Mouse (Mus musculus): ENCODE measurements at regions not wholly inside any gene's neighbourhood (a gene's known extent, or its start where the extent isn't known, plus 50 kb on each side); places are given as distances from the start of the nearest gene placed in this dataset.

- in situ Hi-C loops (cut with MboI, MseI) = no loop called here
Observed at GRCm38 (mm10) chr2:174532671-174533363, 59.9 kb upstream of the Prelid3b start.

- in situ Hi-C loops (cut with MboI, MseI) = no loop called here
Observed at GRCm38 (mm10) chr2:174540717-174541116, 67.8 kb upstream of the Prelid3b start.

DNA sequence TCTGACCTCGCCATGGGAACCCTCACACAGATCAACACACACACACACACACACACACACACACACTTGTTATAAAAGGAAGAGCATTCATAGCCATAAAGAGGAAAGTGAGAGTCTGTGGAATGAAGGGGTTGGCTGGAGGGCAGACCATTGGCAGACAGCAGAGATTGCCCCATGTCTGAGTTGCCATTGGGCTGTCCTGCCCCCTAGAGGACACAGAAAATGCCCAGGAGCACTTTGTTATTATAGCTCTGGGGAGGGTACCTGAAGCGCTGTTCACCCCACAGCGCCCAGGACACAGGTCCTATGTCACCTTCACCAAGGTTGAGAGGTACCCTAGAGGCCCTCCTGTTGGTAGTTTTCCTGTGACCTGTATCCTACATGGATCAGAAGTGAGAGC, 74.3 kb upstream of the Prelid3b start:
- in situ Hi-C loops (cut with MboI, MseI) = no loop called here

DNA sequence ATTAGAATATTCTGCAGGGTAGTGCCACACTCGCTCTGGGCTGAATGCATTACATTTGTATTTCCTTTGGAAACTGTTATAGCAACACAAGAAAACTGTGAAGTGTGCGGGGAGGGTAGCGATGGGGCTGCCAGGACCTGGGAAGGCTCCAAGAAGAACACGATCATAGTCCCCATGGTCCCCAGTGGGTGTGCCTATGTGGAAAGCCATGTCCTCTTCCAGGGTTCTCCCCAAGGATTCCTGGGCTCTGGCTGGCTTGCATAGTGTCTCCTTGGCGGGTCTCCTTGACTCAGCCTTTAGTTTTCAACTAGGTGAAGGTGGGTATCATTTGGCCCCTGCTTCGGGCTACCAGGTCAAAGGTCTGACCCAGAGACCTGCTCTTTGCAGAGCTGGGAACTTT, 74.8 kb upstream of the Prelid3b start:
- in situ Hi-C loops (cut with MboI, MseI) = no loop called here

- in situ Hi-C loops (cut with MboI, MseI) = no loop called here
Observed at GRCm38 (mm10) chr2:174548776-174549175, 75.9 kb upstream of the Prelid3b start.

- in situ Hi-C loops (cut with MboI, MseI) = loop anchor here (10.0 kb wide), 1 partner anchor 309 kb away; no protein-coding TSS in a partner anchor
Observed at GRCm38 (mm10) chr2:174555778-174556177, 82.9 kb upstream of the Prelid3b start.

DNA sequence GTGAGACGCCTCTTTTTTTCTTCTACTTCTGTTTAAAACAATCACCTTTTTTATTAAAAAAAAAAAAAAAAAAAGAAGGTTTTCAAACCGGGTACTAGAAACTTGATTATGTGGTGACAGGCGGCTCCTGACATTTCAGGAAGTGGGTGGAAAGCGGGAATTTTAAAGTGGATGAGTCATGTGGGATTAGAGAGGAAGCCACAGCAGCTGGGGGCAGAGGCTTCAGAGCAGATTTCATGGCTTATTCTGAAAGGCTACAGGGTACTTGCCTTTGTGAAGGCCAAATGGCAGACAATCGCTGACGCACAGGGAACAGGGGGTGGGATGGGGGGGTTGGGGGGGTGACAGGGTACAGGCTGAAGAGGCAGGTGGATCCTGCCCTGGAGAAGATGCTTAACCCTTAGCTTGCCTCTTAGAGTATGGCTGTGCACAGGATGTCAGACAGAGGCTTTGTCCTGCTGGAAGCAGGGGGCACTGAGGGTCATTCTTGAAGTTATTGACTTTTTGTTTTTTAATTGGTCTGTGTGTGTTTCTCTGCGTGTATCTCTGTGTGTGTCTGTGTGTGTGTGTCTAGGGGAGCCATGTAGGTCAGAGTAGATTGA, 81.4 kb upstream of the Zfp831 start:
- in situ Hi-C loops (cut with MboI, MseI) = no loop called here

- in situ Hi-C loops (cut with MboI, MseI) = no loop called here
Observed at GRCm38 (mm10) chr2:174563917-174564316, 79.4 kb upstream of the Zfp831 start.

DNA sequence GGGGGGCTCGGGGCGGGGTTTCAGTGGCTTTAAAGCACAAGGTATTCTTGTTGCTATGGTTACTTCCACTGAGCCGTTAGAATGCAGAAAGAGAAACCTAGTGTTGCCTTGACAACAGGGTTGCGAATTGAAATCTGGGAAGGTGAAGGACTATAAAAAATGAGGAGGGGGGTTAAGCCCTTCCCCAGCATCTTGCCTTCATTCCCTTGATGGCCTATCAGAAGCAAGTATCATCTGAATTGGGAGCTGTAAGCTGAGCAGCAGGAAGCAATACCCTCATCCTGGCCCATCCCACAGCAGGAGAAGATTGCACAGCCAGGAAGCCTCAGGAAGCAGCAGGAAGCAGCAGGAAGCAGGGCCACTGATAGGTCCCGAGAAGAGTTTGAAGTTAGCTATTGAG, 78.5 kb upstream of the Zfp831 start:
- in situ Hi-C loops (cut with MboI, MseI) = no loop called here

DNA sequence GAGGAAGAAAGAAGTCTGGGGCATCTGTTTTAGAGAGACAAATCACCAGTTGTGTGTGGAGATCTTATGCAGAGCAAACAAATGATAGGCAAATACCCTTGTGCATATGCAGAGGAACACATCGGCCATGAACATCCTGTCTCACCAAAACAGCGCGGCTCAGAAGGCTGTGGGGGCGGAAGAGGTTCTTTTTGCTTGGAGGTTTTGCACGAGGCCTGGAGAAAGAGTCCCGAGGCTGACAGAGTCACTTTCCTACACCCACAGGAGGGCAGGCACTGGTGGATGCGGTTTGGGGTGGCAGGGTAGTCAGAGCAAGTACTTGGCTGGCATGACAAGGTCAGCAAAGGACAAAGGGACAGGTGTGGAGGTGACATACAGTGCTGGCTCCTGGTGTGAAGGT, 77.4 kb upstream of the Zfp831 start:
- in situ Hi-C loops (cut with MboI, MseI) = no loop called here

GRCm38 (mm10) chr2:174566752-174567151, 76.6 kb upstream of the Zfp831 start:
- in situ Hi-C loops (cut with MboI, MseI) = no loop called here

DNA sequence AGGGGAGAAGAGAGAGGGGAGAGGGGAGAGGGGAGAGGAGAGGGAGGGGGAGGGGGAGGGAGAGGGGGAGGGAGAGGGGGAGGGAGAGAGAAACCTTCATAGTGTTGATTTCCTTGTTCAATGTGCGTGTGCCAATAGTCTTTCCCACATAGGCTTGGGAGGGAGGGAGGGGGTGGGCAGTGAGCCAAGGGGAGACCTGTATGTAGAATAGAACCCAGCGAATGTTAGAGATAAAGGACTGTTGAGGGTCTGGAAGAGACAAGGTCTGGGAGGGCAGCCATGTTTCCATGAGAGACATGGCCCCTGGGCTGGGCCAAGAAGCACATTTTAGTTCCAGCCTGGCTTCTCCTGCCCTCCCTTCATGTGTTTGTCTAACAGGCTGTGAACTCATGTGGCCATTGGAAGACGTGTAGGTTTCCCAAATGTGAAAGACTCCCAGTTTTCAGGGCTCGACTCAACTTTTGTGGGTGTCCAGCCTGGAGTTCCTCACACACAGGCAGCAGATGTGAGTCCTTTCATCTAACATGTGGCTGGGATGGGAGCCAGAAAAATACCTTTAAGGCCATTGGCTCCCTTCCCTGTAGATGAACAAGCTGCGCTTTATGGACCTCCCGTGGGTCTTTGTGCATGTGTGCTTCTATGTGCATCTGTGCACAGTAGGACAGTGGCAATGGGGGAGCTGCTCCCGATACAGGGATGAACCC, 68.4 kb upstream of the Zfp831 start:
- in situ Hi-C loops (cut with MboI, MseI) = no loop called here

GRCm38 (mm10) chr2:174575546-174575945, 67.8 kb upstream of the Zfp831 start:
- in situ Hi-C loops (cut with MboI, MseI) = no loop called here

- in situ Hi-C loops (cut with MboI, MseI) = no loop called here
Observed at GRCm38 (mm10) chr2:174580906-174581703, 62.2 kb upstream of the Zfp831 start.

GRCm38 (mm10) chr2:174584272-174584671, 59.1 kb upstream of the Zfp831 start:
- in situ Hi-C loops (cut with MboI, MseI) = no loop called here

Data from T-helper 1 cell (primary cell).